Mouse (Mus musculus): Measurements from ENCODE around the gene Zfp385b.

- TF ChIP-seq EP300 (IDR thresholded peaks at IDR 0.05; ENCODE audit: insufficient read depth, low read depth, low read length) (no peak), POLR2A (IDR thresholded peaks at IDR 0.05; ENCODE audit: insufficient read depth, low read depth, low read length) (no peak)
These were observed 365.7 kb downstream of the Zfp385b start for GRCm38 (mm10) chr2:77453786-77454185.
